ENCODE assay signal across 29 mouse cellular contexts in the genomic region with DNA sequence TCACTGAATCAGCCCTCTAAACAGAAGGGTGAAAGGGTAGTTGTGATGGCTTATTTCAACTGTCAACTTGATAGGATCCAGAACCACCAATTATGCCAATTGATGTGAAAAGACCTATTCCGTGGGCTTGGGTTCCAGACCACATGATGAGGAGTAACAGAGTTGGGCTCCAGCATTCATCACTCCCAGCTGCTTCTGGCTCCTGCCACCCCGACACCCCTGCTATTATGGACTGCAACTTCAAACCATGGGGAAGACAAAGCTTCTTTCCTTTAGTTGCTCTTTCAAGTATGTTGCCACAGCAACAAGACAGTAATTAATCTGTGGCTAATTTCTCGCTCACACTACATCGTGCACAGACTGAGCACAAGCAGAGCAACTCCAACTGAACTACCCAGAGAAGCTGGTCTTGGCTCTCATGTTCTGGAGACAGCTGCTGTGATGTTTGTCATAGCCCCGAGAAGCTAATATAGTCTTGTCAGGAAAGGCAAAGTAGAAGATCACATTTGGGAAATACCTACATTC.
A peak's percentile ranks its signal among the peaks of the same experiment; 100 is the strongest.
DNase-seq lines count a peak whose midpoint lies in the region; ATAC-seq and TF ChIP-seq lines count a peak whose summit lies in the region.
"Had no signal": no experiment of that assay in that cellular context is flagged by ENCODE, and none has a peak within 500 bp of the region (broad histone marks: within the 10 kb centered on the region; RNA-seq: fewer than 3 reads in every experiment).

No protein-coding gene starts in this region.

- no peak overlapping the region for H3K27ac ChIP-seq in hindbrain, postnatal 0 days
- no peak overlapping the region for H3K27ac ChIP-seq in hindbrain, embryonic 14.5 days
- H3K27ac ChIP-seq in olfactory bulb, adult 2 months (ENCODE audit: insufficient read depth, low read depth, low read length): peak overlapping the region; percentile 68
- H3K27ac ChIP-seq: embryonic facial prominence, embryonic 12.5 days; hindbrain, embryonic 10.5 days; kidney, embryonic 15.5 days; liver, embryonic 13.5 days; midbrain, embryonic 12.5 days; neural tube, embryonic 13.5 days; stomach, embryonic 15.5 days had no signal

- H3K4me3 ChIP-seq in hindbrain, postnatal 0 days (ENCODE audit: low read length): no peak overlapping the region
- H3K4me3 ChIP-seq in hindbrain, embryonic 14.5 days (replicated peaks; ENCODE audit: low read length): no peak overlapping the region
- no peak overlapping the region for H3K4me3 ChIP-seq in olfactory bulb, adult 2 months (ENCODE audit: insufficient read depth, low read depth, low read length)
- H3K4me3 ChIP-seq: embryonic facial prominence, embryonic 12.5 days; hindbrain, embryonic 10.5 days; kidney, embryonic 15.5 days; liver, embryonic 13.5 days; midbrain, embryonic 12.5 days; neural tube, embryonic 13.5 days; stomach, embryonic 15.5 days had no signal

- no peak for TF ChIP-seq POLR2A in olfactory bulb, adult 2 months (IDR thresholded peaks at IDR 0.05; ENCODE audit: insufficient read depth, low read depth, low read length)

- H3K27me3 ChIP-seq in hindbrain, postnatal 0 days (ENCODE audit: insufficient read depth, low read length): no peaks in the 10 kb centered on the region
- no peaks in the 10 kb centered on the region for H3K27me3 ChIP-seq in hindbrain, embryonic 14.5 days (ENCODE audit: control insufficient read depth, insufficient read depth, low read length)
- H3K27me3 ChIP-seq: embryonic facial prominence, embryonic 12.5 days; kidney, embryonic 15.5 days; liver, embryonic 13.5 days; neural tube, embryonic 13.5 days; Patski; stomach, embryonic 15.5 days had no signal

- ATAC-seq in hindbrain, postnatal 0 days: no peak
- no peak for ATAC-seq in hindbrain, embryonic 14.5 days (ENCODE audit: low FRiP score)
- ATAC-seq: intestine, postnatal 0 days; Patski had no signal

- WGBS in hindbrain, postnatal 0 days: 36% methylated on average over 5 of the region's 5 CpGs
- 52% methylated on average over 5 of the region's 5 CpGs for WGBS in hindbrain, embryonic 14.5 days
- WGBS in olfactory bulb, adult 2 months: 15% methylated on average over 5 of the region's 5 CpGs

- H3K4me1 ChIP-seq in hindbrain, postnatal 0 days (ENCODE audit: insufficient read depth, low read length): peaks cover 5% of the 10 kb centered on the region; the same call in 1 of the 2 replicates
- no peaks in the 10 kb centered on the region for H3K4me1 ChIP-seq in hindbrain, embryonic 14.5 days (replicated peaks; ENCODE audit: control insufficient read depth, insufficient read depth, low read length)
- peaks cover 33% of the 10 kb centered on the region for H3K4me1 ChIP-seq in olfactory bulb, adult 2 months (ENCODE audit: control insufficient read depth, insufficient read depth, low read length)
- H3K4me1 ChIP-seq: embryonic facial prominence, embryonic 12.5 days; kidney, embryonic 15.5 days; neural tube, embryonic 13.5 days; stomach, embryonic 15.5 days had no signal

- H3K4me2 ChIP-seq in hindbrain, postnatal 0 days (ENCODE audit: low read depth, low read length): no peak overlapping the region
- no peak overlapping the region for H3K4me2 ChIP-seq in hindbrain, embryonic 14.5 days (replicated peaks)
- H3K4me2 ChIP-seq: embryonic facial prominence, embryonic 12.5 days; kidney, embryonic 15.5 days; liver, embryonic 13.5 days; midbrain, embryonic 12.5 days; neural tube, embryonic 13.5 days; stomach, embryonic 15.5 days had no signal

- TF ChIP-seq CTCF in hindbrain, postnatal 0 days (IDR thresholded peaks at IDR 0.05; ENCODE audit: low read depth): no peak
- TF ChIP-seq CTCF in olfactory bulb, adult 2 months (IDR thresholded peaks at IDR 0.05; ENCODE audit: insufficient read depth, low read depth, low read length): no peak

- no peaks in the 10 kb centered on the region for H3K9me3 ChIP-seq in hindbrain, postnatal 0 days (ENCODE audit: low read length)
- H3K9me3 ChIP-seq in hindbrain, embryonic 14.5 days (ENCODE audit: control insufficient read depth, low read length): no peaks in the 10 kb centered on the region
- H3K9me3 ChIP-seq: embryonic facial prominence, embryonic 12.5 days; hindbrain, embryonic 10.5 days; kidney, embryonic 15.5 days; liver, embryonic 13.5 days; midbrain, embryonic 12.5 days; neural tube, embryonic 13.5 days; stomach, embryonic 15.5 days had no signal

- DNase-seq in embryo, embryonic 10.5 days (ENCODE audit: low spot score): peak; percentile 24
- no peak for DNase-seq in embryo, embryonic 9.5 days (ENCODE audit: extremely low spot score)
- DNase-seq in hindbrain, postnatal 0 days (ENCODE audit: low spot score): peak; percentile 35
- DNase-seq in hindbrain, embryonic 14.5 days (ENCODE audit: low spot score): no peak
- peak; percentile 30 for DNase-seq in retina, postnatal 1 day
- no peak for DNase-seq in retina, embryonic 14.5 days (ENCODE audit: low spot score)
- DNase-seq in thymus, adult 18-20 months: no peak
- DNase-seq: adrenal gland, postnatal 14 days; cerebellum, adult 18-20 months; cerebellum, postnatal 10 days; gastrocnemius, postnatal 14 days; heart, postnatal 14 days; kidney, postnatal 25 days; left cerebral cortex, postnatal 4 days; liver, embryonic 13.5 days; lung, adult 2 months; lung, postnatal 14 days; right cerebral cortex, postnatal 25 days; thymus, postnatal 14 days had no signal

- no peaks in the 10 kb centered on the region for H3K36me3 ChIP-seq in hindbrain, postnatal 0 days (ENCODE audit: insufficient read depth, low read length)
- H3K36me3 ChIP-seq in hindbrain, embryonic 14.5 days (replicated peaks; ENCODE audit: control insufficient read depth, insufficient read depth): no peaks in the 10 kb centered on the region
- H3K36me3 ChIP-seq: embryonic facial prominence, embryonic 12.5 days; G1E; hindbrain, embryonic 10.5 days; kidney, embryonic 15.5 days; liver, embryonic 13.5 days; midbrain, embryonic 12.5 days; neural tube, embryonic 13.5 days; stomach, embryonic 15.5 days had no signal

- H3K9ac ChIP-seq in hindbrain, postnatal 0 days (replicated peaks; ENCODE audit: low read length): no peak overlapping the region
- no peak overlapping the region for H3K9ac ChIP-seq in hindbrain, embryonic 14.5 days
- H3K9ac ChIP-seq: embryonic facial prominence, embryonic 12.5 days; kidney, embryonic 15.5 days; liver, embryonic 13.5 days; midbrain, embryonic 12.5 days; neural tube, embryonic 13.5 days; stomach, embryonic 15.5 days had no signal

Comparison
In these comparisons a context has a peak if more than half of its experiments do, and no peak if none do; other contexts are left out.
1. DNase-seq: peak in embryo, embryonic 10.5 days (single experiment), hindbrain, postnatal 0 days (single experiment) and retina, postnatal 1 day (single experiment); none in embryo, embryonic 9.5 days (single experiment), hindbrain, embryonic 14.5 days (single experiment), retina, embryonic 14.5 days (single experiment) and thymus, adult 18-20 months (0 of 2).